Mouse (Mus musculus) kidney, postnatal 4 days (tissue): ENCODE data around the gene Try4.
"Not testable (repeated sequence)": the region's sequence is repeated elsewhere in the genome, so short reads cannot be mapped to it uniquely, and the experiment has no call there.

Experiments used
- DNase-seq, 2 experiments: peaks; one replicate each; pipeline ENCODE4 v3.0.0; 2021; ENCODE audit warnings: mixed read lengths in 2 of 2

Gene Try4

DNA sequence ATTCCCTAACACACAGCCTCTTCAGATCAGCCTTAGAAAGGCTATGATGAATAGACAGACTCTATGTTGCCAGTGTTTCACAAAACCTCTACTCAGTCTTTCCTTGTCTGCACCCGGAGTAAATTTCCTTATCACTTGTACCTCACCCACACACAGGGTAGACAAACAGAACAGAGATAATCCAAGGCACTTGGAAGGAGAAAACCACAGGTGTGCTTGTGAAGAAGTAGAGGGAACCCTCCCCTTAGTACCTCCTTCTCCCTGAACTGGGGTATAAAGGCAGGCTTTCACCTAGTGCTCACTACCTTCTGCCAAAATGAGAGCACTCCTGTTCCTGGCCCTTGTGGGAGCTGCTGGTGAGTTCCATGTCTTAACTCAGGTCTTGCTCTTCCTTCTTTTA is at the start of gene Try4:
Gene Try4 (plus strand): TSS at position 301 of the 400 bp plus-strand sequence.
- no peak for DNase-seq

DNA sequence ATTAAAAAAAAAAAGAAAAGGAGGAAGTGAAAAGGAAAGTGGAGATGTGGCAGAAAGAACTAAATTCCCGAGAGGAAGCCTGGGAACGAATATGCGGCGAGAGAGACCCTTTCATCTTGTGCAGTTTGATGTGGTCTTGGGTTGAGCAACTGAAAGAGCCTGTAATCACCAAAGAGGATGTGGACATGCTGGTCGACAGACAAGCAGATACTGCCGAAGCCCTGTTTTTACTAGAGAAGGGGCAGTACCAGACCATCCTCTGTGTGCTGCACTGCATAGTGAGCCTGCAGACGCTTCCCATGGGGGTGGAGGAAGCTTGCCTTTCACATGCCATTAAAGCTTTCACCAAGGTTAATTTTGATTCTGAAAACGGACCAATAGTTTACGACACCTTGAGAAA is 48.8 kb upstream of the Try4 start:
- DNase-seq: not testable (repeated sequence)

DNA sequence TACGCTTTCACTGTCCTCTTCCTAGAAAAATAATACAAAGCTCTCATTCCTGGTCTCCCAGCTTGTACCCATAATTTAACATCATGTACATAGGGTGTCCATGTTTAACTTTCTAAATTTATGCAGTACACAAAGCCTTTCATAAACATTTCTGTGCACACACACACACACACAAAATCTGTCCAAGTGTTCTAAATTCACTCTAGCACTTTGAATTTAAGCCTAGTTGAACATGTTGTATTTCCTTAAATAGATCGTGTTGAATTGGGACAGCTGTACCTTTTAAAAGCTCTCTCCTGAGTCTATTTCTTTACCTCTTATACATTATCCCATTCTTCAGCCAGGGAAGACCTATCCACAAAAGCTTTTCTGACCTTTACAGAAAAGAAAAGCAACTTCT is 45.6 kb upstream of the Try4 start:
- no peak for DNase-seq

DNA sequence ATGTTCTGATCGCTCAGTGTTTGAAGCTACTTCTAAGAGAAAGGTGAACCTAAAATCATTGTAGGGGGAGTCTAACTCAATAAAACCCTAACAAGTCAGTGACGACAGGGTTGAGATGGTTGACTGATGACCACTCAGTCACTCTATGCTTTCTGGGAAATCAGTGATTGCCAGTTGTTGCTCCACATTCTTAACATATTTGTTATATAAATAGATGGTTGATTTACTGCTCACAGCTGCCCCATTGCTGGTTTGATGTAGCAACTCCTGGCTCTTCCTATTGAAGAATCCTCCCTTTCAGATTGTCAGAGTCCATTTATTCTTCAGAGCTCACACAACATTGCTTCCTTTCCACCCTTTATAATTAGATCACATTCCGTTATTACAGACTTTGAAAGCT is 44.6 kb upstream of the Try4 start:
- DNase-seq: no peak

DNA sequence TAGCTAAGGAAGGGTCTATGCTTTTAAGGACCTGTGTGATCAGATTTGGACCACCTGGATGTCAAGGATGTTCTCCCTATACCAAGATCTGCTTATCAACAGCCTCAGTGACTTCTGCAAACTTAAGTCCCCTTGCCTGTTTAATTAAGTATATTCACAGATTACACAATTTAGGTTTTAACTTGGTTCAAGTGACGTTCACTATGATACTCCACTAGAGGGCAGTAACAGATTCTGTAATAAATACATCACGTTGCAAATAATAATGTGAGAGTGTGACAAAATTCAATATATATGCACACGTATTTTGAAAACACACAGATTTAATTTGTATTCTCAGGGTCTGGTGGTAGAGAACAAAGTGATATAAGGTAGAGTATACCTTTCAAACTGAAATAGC is 39.3 kb upstream of the Try4 start:
- no peak for DNase-seq

DNA sequence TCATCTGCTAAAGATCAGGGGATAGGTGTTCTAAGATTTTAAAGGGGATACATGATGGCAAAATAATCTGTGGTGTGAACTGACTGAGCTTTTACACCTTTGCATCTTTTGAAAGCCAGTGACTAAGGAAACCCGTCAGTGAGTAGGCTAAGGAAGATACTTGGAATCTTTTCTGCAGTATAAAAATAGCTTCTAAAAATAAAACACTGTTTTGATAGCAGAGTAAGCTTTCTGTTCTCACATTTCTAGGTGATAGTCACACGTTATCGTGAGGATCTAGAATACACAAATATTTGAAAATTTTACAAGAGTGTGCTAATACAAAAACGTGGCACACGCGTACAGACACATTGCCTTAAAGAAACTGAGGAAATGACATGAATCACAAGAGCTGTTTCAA is 35.9 kb upstream of the Try4 start:
- DNase-seq: no peak

DNA sequence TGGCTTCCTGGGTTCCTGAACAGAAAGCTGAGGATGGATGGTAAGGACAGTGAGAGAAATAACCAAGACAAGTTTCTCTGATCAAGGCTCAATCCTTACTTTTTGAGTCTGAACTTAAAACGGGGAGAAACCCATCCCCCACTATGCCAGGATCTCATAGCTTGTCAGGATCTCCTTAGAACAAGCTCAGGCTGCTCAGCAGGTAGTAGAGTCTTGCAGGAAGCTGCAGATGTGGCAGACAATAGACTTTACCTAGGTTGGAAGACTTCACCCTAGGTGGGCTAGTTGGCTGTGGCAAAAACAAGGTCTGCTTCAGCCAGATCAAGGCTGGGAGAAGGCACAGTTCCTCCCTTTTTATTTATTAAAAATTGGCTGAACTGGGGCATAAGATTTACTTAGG is 3.8 kb upstream of the Try4 start:
- no peak for DNase-seq

DNA sequence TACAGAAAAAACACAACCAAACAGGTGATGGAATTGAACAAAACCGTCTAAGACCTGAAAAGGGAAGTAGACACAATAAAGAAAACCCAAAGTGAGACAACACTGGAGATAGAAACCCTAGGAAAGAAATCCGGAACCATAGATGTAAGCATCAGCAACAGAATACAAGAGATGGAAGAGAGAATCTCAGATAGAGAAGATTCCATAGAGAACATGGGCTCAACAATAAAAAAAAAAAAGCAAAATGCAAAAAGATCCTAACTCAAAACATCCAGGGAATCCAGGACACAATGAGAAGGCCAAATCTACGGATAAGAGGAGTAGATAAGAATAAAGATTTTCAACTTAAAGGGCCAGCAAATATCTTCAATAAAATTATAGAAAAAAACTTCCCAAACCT is 14.7 kb downstream of the Try4 start, which contains the start of gene Try5:
Gene Try5 (minus strand): TSS at position 101 of the 400 bp plus-strand sequence.
- not testable (repeated sequence) for DNase-seq

DNA sequence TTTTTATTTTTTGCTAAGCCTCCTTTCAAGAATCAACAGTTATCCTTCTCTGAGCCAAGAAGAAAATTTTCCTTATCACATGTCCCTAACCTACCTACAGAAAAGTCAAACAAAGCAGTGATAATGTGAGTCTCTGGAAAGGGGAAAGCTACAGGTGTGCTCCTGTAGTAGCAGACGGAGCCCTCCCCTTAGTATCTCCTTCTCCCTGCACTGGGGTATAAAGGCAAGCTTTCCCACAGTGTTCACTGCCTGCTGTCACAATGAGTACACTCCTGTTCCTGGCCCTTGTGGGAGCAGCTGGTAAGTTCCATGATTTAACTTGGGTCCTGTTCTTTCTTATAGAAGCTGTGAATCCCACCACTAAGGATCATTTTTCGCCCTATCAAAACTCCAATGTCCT is 51.9 kb downstream of the Try4 start, which contains the start of gene Try10:
Gene Try10 (plus strand): TSS at position 174 of the 400 bp plus-strand sequence.
- DNase-seq: no peak
